Mouse (Mus musculus): ENCODE data around the gene Setd3.

DNA sequence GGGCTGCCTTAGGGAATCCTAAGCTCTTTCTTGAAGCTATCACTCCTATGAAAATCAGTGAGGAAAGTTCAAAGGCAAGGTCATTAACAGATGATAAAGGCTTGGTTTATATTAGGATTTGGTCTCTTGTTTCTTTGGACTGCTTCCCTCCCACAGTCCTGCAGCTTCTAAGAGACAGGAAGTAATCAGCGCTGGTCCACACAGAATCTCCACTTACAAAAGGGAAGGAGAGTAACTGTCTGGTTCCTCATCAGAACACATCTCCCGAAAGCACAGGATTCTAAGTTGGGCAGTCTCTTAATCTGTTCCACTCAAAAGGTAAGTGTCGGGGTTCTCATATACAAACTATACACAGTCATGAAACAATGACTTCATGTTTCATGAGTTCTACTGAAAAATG lies 10.2 kb downstream of the Setd3 start:
- no peak for TF ChIP-seq POLR2A (IDR thresholded peaks at IDR 0.05; ENCODE audit: borderline replicate concordance, extremely low read depth, insufficient read depth, insufficient read length, poor library complexity, severe bottlenecking)
- no peak for TF ChIP-seq CTCF (IDR thresholded peaks at IDR 0.05; ENCODE audit: borderline replicate concordance, extremely low read depth, insufficient read depth, insufficient read length)

All from brain, embryonic 14.5 days (tissue).